Mouse (Mus musculus) lung, postnatal 4 days (tissue): Measurements from ENCODE around the gene Carhsp1.

ENCODE experiments used
- DNase-seq, 2 experiments: peaks; one replicate each; pipeline ENCODE4 v3.0.0; 2021

The Carhsp1 gene

DNA sequence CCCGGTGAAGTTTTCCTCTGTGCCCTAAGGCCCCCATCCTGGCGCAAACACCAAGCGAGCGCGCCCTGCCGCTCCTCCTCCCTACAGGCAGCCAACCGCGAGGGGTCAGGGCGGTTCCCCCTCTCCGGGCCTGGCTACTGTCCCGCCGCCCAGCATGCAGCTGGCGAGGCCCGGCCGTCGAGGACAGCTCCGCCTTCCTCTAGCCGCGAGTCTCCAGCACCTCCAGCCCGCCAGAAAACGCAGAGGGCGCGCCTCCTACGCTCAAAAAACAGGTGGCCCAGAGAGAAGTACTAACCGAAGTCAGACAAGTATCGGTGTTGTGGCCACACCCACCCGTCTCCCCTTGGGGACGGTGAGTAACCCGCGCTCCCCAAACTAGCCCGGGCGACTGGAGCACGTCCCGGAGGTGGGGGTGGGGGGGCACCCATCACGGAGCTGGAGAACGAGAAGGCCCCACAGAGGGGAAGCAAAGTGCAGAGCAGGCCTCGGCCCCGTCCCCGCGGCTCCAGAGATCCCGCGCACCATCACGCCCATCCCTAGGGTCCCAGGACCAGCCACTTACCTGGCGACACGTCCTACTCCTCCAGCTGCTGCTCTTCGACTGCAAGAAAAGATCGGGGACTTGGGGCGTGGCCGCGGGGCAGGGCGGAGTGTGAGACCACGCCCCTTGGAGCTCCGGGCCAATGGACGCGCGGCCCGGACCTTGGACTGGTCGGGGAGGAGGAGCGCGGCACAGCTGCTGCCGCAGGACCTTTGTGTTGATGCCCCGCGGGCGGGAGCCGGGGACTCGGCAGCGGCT is at the start of gene Carhsp1:
Gene Carhsp1, minus strand, starts transcription at position 605 of the 799 bp plus-strand sequence.
- DNase-seq = peak; percentile 96 to 97

DNA sequence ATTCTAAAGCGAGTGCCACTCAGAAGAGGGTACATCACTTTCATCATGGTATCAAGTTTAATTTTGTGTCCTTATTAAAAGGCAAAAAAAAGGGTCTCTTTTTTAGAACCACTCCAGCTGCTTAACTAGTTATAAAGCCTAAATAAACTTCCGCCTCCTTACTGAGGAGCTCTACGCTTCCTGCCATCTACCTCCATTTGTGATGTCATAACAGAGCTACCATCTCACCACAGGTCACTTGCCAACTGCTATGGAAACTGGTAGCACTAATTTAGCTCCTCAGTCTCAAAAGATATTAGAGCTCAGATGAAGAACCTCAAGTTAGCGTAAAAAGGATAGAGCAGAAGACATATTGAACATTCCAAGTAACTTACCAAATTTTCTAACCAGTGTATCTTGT is 48.5 kb upstream of the Carhsp1 start:
- DNase-seq = no peak

DNA sequence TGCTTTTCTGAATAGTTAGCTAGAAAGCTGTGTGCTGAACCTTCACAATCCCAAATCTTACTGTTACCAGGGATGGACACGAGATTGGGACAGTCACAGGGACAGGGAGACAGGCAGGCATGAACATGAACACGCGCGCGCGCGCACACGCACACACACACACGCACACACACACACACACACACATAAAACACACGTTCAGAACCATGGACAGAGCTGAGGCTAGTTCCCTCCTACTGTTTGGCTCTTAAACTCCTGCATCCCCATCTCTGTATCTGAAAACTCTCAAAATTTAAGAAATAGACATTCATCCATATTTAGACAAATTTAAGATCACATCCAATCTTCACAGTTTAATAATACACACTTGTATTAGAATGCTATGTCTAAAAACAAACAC is 45.8 kb upstream of the Carhsp1 start:
- DNase-seq = no peak

DNA sequence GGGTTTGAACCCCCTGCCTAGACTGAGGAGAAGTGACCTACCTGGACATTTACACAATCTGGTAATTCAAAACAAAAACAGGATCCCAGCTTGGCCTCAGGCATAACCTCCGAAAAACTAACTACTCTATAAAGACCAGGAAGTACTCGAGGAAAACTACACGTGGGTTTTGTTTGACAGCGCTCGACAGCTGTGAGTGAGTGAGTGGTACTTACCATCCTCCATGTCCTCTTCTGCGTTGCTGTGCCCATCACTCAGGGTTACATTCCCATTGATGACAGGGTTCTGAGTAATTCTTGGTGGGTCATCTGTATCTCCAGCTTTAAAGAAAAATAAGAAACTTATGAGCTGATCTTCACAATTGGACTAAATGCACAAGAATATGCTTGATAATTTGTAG is 44.3 kb upstream of the Carhsp1 start:
- DNase-seq = no peak

DNA sequence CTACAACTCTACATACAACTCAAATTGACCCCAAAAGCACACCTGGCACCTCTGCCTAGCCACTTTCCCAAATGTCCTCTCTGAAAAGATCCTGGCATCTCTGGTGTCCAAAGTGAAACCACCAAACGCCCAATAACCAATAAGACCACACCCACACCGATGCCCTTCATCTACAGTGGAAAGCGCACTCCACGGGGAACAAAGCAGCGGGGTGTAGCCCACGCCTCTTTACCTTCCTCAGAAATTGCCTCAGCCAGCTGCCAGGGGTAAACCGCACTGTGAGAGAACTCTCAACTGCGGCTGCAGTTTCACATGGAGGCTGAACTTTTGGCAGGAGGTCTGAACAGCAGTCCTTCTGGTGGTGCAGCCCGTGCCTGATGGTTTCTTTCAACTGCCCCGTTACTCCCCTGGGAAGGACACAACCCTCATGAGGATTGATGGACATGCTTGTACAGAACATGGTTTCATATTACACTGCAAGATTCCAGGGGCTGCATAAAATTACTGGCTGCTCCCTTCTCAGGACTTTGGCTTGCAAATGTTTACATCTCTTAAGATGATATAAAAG is 43.6 kb upstream of the Carhsp1 start:
- DNase-seq = peak in 1 of 2 experiments; percentile 45

DNA sequence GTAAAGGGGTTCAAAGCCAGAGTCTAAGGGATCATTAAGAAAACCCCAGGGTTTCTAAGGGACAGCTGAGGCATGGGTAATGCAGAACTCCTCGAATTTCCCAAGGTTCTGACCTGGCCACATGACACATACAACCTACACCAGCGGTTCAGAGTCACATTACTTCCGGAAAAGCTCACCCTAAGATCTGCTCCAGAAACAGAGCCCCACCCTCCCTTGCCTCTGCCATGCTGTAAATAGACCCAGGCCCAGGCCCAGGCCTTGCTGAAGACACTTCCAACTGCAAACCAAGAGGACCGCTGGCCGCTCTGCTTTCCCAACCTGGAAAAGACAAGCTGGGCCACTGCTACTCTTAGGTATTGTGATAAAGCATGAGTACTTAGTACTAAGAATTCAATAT is 42.9 kb upstream of the Carhsp1 start:
- no peak for DNase-seq

DNA sequence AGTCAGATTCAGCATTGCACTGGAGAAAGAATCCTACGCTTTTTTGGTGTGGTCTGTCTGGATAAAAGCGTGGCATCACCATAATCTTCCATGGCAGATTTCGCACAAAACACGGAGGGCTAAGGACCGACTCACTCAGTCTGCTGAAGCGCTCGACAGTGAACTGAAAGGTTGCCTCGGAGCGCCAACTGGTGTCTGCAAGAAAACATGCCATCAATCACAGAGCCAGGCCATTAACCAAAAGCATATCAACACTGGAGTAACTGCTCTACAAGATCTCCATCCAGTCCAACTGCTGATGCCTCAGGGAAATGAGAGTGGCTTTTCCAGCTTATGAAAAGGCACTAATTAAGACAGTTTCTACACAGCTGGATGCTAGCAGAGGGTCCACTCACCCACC is 40.0 kb upstream of the Carhsp1 start:
- DNase-seq = no peak

DNA sequence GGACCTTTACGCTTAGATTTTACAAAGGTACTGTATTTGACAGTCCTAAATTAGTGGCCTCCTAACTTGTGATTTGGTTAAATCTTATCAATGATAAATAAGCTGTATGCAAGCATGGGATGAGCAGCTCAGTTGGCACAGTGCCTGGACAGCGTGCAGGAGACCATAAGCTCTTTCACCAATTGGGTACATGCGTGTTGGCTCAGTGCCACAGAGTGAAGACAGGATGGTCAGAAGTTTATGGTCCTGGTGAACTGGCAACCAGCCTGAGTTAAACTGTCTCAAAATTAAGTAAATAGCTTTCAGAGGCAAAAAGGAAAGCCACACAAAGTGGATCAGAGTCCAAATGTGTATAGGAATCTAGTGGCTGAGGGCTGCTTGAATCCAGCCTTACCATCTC is 28.6 kb upstream of the Carhsp1 start:
- DNase-seq = no peak

DNA sequence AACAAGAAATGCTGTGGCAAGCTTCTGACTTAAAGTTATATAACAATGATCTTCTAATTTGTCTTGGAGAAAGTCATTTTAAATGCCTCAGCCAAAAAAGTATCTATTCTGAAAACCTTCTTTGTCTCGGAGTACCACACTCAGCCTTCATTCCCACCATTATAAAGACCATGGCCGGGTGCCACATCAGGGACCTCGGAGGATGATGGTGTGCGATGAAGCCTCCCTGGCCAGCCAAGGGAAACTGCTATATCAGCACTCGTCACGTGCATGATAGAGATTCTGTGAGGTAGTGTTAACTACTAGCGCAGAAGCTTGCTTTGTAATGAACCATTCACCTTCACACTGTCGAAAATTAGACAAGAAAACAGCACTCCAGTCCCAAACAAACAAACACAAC is 27.6 kb upstream of the Carhsp1 start:
- DNase-seq = no peak

DNA sequence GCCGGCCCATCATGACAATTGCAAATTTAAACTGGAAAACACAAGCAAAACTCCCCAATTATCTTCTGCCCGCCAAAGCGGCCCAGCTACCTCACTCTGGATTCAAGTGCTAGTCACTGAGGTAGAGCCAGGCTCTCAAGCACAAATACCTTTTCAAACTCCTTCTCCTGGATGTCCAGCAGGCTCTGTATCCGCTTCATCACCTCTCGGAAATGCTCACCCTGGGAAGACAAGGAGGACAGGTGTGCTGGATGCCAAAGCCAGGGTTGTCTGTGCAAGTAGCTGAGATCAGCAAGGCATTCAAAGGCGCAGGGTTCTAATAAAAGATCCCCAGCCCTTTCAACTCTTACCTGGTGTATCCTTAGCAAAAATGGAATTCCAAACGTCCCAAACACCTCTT is 19.3 kb upstream of the Carhsp1 start:
- no peak for DNase-seq

DNA sequence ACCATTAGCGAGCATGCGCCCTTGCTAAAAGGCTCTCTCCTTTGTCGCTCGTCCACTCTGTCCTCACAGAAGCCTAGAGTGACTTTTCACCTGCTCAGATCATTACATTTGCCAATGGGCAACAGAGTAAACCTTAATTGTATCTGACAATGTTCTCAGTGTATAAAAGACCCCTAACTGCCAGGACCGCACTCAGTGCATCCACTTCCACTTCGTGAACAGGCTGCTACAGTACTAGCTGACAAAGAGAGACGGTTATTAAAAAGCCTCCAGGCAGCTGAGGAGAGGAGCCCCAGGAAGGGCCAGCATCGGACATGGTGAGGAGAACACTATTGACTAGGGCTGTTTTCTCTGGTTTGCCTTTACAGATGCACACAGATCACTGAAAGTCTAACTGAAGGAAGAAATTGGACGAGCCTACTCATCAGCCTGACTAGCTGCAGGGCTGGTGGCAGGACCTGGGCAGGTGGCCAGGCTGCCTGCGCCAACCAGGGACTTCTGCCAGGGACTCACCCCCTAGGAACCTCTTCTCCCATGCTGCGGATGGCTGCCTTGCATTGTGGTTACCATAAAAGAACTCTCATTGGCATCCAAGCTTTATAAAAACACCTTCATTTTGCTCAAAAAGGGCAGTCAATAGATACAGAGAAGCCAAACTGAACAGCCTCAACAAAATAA is 18.2 kb upstream of the Carhsp1 start:
- DNase-seq = no peak

DNA sequence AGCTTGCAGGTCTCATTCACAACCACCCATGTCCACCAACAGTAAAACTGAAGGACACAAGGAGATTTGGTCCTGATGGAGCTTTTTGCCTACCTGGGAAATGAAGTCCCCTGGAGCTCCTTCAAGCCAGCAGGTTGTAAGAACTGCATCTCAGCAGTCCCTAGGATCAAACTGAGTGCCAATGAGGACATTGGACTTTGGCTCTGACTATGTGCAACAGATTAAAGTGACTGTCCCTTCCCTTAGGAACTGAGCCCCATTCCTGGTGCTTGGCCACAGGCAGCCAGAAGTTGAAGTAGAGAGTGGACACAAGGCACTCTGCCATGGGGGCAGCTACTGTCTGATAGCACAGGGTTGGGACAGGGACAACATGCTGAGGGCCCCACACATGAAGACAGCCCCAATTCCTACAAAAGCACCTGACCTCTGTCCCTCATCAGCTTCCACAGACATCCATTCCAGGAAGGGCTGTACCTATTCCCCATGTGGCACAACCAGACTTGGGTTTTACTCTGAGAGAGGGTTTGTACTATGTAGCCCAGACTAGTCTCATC is 15.7 kb upstream of the Carhsp1 start:
- peak in 1 of 2 experiments; percentile 16 for DNase-seq

DNA sequence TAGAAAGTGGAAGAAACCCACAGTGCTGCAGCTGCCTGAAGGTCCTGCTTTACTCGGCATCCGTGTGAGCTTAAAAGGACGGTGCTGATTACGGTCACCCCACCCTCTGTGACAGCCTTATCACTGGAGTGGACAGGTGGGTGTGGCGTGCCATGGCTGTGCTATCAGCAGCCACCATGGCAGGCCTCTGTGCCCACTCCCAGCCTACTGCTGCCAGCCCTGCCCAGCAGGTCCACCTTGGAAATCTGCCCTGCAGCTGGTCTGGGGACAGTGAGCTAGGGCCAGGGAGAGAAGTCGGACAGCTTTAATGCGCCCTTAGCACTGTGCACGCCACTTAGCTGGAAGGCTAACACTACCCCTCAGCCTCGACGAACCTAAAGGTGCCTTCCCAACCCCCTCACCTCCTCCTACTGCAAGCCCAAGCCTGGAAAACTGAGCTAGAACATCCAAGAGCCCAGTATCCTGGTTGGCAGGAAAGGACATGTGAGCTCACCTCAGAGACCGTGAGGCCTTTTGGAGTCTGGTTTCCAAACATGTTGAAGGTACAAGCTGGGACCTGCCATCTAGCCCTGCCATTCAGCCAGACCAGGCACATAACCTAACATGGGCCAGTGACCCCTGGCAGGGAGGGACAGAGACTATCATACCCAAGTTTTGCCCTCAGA is 15.0 kb upstream of the Carhsp1 start:
- DNase-seq = no peak

DNA sequence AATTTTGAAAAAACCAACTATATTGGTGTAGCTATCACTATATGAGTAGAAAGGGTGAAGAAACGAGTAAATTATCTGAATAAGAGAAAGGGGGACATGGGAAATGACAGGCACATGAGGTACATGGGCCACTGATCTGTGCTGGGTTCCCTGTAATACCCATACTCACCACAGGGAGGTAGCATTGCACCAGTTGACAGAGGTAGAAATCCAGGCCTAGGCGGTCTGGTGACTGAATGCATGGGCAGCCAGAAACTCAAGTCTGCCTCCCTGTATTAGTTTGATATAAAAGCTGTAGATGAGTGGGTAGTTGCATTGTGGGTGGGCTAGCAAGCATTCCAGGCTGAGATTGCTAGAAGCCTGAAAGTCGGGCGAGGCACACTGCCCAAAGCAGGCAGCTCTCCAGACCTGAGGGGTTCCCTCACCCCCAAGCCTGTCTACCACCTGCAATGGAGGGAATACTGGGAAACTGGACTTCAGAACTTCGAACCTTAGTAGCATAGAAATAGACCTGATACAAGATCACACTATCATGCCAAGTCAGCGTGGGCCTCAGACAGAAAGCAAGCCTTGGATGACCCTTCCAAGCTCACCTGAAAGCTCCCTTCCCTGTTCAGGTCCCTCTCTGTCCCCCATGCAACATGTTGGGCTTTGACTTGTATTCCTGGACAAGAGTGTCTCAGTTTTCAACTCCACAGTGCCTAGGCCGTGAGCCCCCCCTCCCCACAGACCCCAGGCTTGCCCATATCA is 14.3 kb upstream of the Carhsp1 start:
- DNase-seq = peak; percentile 53 to 84

DNA sequence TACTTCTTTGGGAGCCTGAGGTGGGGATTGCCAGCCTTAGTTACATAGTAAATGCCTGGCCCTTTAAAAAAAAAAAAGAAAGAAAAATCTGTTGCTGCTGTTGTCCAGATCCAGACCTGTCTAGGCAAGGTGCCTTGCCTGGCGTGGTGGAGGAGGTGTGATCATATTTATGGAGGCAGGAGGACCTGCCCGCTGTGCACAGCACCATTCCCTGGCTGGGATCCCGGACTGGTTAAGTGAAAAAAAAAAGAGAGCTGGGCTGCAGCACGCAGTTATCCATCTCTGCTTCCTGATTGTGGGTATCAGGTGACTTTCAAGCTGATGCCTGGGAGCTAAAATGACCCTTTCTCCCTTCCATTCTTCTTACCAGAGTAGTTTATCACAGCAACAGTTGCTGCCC is 13.1 kb upstream of the Carhsp1 start:
- peak in 1 of 2 experiments; percentile 17 for DNase-seq

DNA sequence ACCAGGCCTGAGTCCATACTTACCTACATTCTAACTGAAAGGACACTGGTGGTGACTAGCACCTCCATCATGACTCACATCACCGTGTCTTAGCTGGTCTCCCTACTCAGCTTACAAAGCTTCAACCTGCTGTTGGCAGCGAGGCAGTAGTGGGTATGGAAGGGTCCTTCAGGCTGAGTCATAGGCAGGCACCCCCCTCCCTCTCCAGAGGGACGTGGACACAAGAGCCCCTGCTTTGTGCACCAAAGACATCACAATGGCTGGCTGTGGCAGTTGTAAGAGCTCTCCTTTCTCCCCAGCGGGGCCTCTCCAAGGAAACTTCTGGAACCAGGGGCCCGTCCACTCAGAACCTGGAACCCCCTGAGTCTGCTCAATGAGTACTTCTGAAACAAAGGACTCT is 8.5 kb upstream of the Carhsp1 start, which contains the start of gene Gm5767:
Gene Gm5767, plus strand, starts transcription at position 301 of the 400 bp plus-strand sequence.
- no peak for DNase-seq

DNA sequence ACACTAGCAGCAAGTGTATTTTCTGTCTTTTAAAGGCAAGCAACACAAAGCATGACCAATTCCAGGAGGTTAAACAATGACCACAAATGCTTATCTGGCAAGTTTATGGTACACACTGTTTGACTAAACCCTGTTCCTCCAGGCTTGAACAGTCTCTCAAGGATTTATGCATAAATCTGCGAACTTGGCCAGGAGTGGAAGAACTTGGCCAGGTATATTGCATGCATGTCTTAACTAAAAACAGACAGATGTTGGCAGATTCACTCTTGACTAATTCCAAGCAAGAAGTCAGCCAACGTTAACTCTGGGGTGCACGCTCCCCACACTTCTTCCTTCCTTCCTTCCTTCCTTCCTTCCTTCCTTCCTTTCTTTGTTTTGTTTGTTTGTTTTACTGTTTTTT is 7.8 kb upstream of the Carhsp1 start:
- DNase-seq = no peak

DNA sequence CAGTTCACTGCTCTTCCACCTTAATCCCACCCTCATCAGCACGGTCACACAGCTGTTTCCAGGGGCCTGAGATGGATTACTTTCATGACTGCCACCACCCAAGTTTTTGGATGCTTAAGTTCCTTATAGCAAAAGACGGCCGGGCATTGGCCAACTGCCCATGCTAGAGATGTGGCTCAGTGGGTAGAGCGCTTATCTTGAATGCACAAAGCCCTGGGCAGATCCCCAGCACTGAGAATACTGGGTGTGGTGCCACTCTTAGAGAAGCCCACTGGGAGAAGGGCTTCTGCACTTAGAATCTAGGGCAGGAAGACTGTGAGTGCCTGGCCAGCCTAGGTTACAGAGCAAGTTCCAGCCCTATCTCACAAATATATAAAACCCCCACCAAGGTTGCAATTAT is 6.7 kb upstream of the Carhsp1 start:
- no peak for DNase-seq

DNA sequence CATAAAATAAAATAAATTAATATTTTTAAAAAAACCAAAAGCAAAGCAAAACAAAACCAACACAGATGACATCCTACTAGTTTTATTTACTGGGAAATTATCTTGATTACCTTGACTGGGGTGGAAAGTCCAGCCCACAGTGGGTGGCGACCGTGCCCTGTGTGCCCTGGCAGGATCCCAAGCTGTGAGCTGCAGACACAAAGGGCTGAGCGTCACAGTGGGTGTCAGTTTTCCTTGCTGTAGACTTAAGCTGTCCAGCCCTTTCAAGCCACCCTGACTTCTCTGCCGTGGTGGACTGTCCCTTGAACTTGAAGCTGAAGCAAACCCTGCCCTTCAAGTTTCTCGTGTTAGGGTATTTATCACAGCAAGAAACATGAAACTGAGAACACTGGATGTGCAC is 6.1 kb upstream of the Carhsp1 start:
- no peak for DNase-seq

DNA sequence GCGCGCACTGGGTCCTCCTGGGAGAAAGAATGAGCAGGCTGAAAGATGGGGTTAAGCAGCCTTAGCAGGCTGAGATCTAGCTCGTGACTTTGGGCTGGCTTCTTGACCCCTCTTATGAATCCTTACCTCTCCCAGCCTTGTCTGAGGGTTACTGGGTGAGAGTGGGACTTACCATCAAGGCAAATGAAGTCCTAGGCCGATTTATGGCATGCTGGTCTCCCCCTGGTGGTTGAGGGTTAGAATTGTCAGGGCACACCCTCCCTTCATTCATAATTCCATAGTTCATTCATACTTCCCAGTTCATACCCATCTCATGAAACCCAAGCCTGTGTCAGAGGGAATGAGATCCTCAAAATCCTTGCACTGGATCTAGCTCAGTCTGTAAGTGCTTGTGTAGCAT is 4.8 kb upstream of the Carhsp1 start:
- peak in 1 of 2 experiments; percentile 72 for DNase-seq

DNA sequence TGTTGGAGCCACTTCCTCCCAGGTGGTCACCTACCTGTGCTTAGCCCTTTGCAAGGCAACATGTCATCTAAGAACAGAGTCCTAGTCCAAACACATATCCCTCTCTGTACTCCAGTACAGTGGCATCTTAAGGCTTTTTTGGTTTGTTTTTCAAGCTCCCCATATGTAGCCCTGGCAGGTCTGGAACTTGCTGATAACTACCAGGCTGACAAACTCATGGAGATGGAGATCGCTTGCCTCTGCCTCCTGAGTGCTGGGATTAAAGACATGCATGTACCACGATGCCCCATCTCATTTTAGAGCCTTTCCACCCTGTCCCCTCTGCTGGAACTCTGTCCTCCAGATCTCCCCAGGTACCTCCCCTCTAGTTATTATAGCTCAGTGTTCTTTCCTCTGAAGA is 4.3 kb upstream of the Carhsp1 start:
- no peak for DNase-seq

DNA sequence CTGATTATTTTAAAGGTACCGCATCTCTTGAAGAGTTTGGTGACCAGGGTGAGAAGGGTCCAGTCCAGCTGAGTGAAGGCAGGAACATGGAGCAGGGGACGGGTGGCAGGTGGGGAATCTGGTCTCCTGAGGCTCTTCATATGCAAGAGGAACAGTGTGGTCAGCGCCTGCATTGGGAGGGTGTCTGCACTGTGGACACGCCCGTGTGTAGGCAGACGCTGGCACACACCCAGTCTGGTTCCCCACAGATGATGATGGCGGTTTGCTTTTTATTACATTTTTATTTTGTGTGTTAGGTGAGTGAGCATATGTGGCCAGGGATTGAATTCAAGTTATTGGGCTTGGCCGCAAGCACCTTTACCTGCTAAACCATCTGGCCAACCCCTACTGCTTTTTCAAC is 3.6 kb upstream of the Carhsp1 start:
- no peak for DNase-seq
